Mouse (Mus musculus) c-Kit-positive CD71-positive TER-119-positive erythroid progenitor cells, embryonic 14.5 days (primary cell): ENCODE data around the gene Hcn1.

Experiments used
- DNase-seq: peaks from one replicate; pipeline ENCODE4 v3.0.0-alpha.2; 2013; ENCODE audit warnings: low spot score

The Hcn1 gene

GRCm38 (mm10) chr13:117602181-117602580 lies at the start of gene Hcn1:
TSS of gene Hcn1 (plus strand) at chr13:117602320.
- DNase-seq: no peak

- no peak for DNase-seq
Observed at GRCm38 (mm10) chr13:117567251-117567650, 34.9 kb upstream of the Hcn1 start.

- DNase-seq: no peak
Observed at GRCm38 (mm10) chr13:117571747-117572146, 30.4 kb upstream of the Hcn1 start.

- no peak for DNase-seq
Observed at GRCm38 (mm10) chr13:117594494-117595182, 7.5 kb upstream of the Hcn1 start.

- DNase-seq: no peak
Observed at GRCm38 (mm10) chr13:117595183-117595532, 7.0 kb upstream of the Hcn1 start.

- no peak for DNase-seq
Observed at GRCm38 (mm10) chr13:117601331-117601965, 672 bp upstream of the Hcn1 start.

- DNase-seq: no peak
Observed at GRCm38 (mm10) chr13:117602617-117603358, 668 bp downstream of the Hcn1 start.

GRCm38 (mm10) chr13:117603421-117603820 lies 1.3 kb downstream of the Hcn1 start:
- no peak for DNase-seq

GRCm38 (mm10) chr13:117604073-117604472 lies 2.0 kb downstream of the Hcn1 start:
- DNase-seq: no peak

- DNase-seq: no peak
Observed at GRCm38 (mm10) chr13:117604971-117605750, 3.0 kb downstream of the Hcn1 start.

- DNase-seq: no peak
Observed at GRCm38 (mm10) chr13:117611881-117612280, 9.8 kb downstream of the Hcn1 start.

- no peak for DNase-seq
Observed at GRCm38 (mm10) chr13:117619544-117619943, 17.4 kb downstream of the Hcn1 start.

GRCm38 (mm10) chr13:117657501-117657900 lies 55.4 kb downstream of the Hcn1 start:
- no peak for DNase-seq

- DNase-seq: no peak
Observed at GRCm38 (mm10) chr13:117658414-117659175, 56.5 kb downstream of the Hcn1 start.

GRCm38 (mm10) chr13:117659511-117659910 lies 57.4 kb downstream of the Hcn1 start:
- no peak for DNase-seq

GRCm38 (mm10) chr13:117662661-117663060 lies 60.5 kb downstream of the Hcn1 start:
- DNase-seq: no peak

- no peak for DNase-seq
Observed at GRCm38 (mm10) chr13:117669303-117669702, 67.2 kb downstream of the Hcn1 start.

GRCm38 (mm10) chr13:117671851-117672250 lies 69.7 kb downstream of the Hcn1 start:
- DNase-seq: no peak

GRCm38 (mm10) chr13:117676418-117676817 lies 74.3 kb downstream of the Hcn1 start:
- no peak for DNase-seq

- no peak for DNase-seq
Observed at GRCm38 (mm10) chr13:117687670-117688069, 85.5 kb downstream of the Hcn1 start.

GRCm38 (mm10) chr13:117694729-117695332 lies 92.7 kb downstream of the Hcn1 start:
- no peak for DNase-seq
